Mouse (Mus musculus) ES-E14 (cell line): ENCODE measurements around the gene Fam173a.

Experiments used
- CHD2 ChIP-seq: IDR thresholded peaks from 2 replicates; pipeline ENCODE4 v1.6.1; 2014; ENCODE audit warnings: mild to moderate bottlenecking, low read depth, low read length, inconsistent platforms
- MAFK ChIP-seq: IDR thresholded peaks from 2 replicates; pipeline ENCODE4 v1.6.1; 2014; ENCODE audit warnings: mild to moderate bottlenecking, low read depth, low read length, inconsistent platforms; ENCODE audit not compliant: insufficient read depth
- ZC3H11A ChIP-seq: IDR thresholded peaks from 2 replicates; pipeline ENCODE4 v1.6.1; 2012; ENCODE audit warnings: low read depth, mild to moderate bottlenecking, inconsistent platforms, low read length, borderline replicate concordance

- TF ChIP-seq ZC3H11A: no peak
- TF ChIP-seq MAFK: no peak
- no peak for TF ChIP-seq CHD2
Observed at GRCm38 (mm10) chr17:25757691-25758090, 35.0 kb downstream of the Fam173a start.
